Mouse (Mus musculus) lung, postnatal 0 days (tissue): ENCODE results near the gene Kdm2b. TPM values are rescaled to one million over a fixed set of nuclear protein-coding genes. Genes with fewer than 3 reads are reported as not detected.

Experiments used
- ATAC-seq: fragments of 200-750 bp; cut with Nextera tagmentation; 2 replicates; pipeline ENCODE4 v1.8.0; 2017; ENCODE audit warnings: moderate library complexity
- DNase-seq: peaks from one replicate; pipeline ENCODE4 v3.0.0-alpha.2; 2016; ENCODE audit warnings: low spot score
- H3K27ac ChIP-seq: fragments of 300-500 bp; sonication (generic); 2 replicates; pipeline ENCODE4 v1.5.1; 2014; ENCODE audit warnings: antibody characterized with exemption, mild to moderate bottlenecking, low read length, mixed read lengths
- H3K27me3 ChIP-seq: fragments of 300-500 bp; sonication (generic); replicated peaks from 2 replicates; pipeline ENCODE4 v1.6.1; 2014; ENCODE audit warnings: low read length, mixed read lengths; ENCODE audit not compliant: insufficient read depth
- H3K36me3 ChIP-seq: fragments of 300-500 bp; sonication (generic); 2 replicates; pipeline ENCODE4 v1.6.1; 2014; ENCODE audit warnings: low read length, mixed read lengths; ENCODE audit not compliant: insufficient read depth
- H3K4me1 ChIP-seq: fragments of 300-500 bp; sonication (generic); 2 replicates; pipeline ENCODE4 v1.6.1; 2014; ENCODE audit warnings: antibody characterized with exemption, low read depth, low read length, mixed read lengths; ENCODE audit not compliant: insufficient read depth
- H3K4me2 ChIP-seq: fragments of 300-500 bp; sonication (generic); replicated peaks from 2 replicates; pipeline ENCODE4 v1.6.1; 2014; ENCODE audit warnings: low read depth, mild to moderate bottlenecking, low read length, moderate library complexity, mixed read lengths
- H3K4me3 ChIP-seq: fragments of 300-500 bp; sonication (generic); 2 replicates; pipeline ENCODE4 v1.5.1; 2014; ENCODE audit warnings: low read depth, low read length
- H3K9ac ChIP-seq: fragments of 300-500 bp; sonication (generic); replicated peaks from 2 replicates; pipeline ENCODE4 v1.6.1; 2014; ENCODE audit warnings: low read depth, mild to moderate bottlenecking
- H3K9me3 ChIP-seq: fragments of 300-500 bp; sonication (generic); 2 replicates; pipeline ENCODE4 v1.6.1; 2016; ENCODE audit warnings: low read length, mixed read lengths
- CTCF ChIP-seq: IDR thresholded peaks from 2 replicates; pipeline ENCODE4 v1.5.1; 2016; ENCODE audit warnings: antibody characterized with exemption, mild to moderate bottlenecking
- EP300 ChIP-seq: IDR thresholded peaks from 2 replicates; pipeline ENCODE4 v1.6.1; 2016; ENCODE audit warnings: antibody characterized with exemption, mild to moderate bottlenecking, control low read depth
- WGBS: fragments of 180-500 bp; shearing (Covaris S2); extraction: QIAGEN DNeasy Blood & Tissue Kit; methylation state at CpG from one replicate; pipeline ENCODE4 v1.1.7; 2014; 5-methylcytosine and 5-hydroxymethylcytosine counted together
- polyA plus RNA-seq: library from polyadenylated mRNA; unstranded; fragments of >200 nt; fragmentation: Nextera tagmentation; extraction: Ambion mirVana; gene quantifications from 2 replicates; pipeline ENCODE4 v1.2.1, GENCODE M21; 2015

Gene Kdm2b
- polyA plus RNA-seq, 1 experiment from 2014 or later, result 12.2 TPM

DNA sequence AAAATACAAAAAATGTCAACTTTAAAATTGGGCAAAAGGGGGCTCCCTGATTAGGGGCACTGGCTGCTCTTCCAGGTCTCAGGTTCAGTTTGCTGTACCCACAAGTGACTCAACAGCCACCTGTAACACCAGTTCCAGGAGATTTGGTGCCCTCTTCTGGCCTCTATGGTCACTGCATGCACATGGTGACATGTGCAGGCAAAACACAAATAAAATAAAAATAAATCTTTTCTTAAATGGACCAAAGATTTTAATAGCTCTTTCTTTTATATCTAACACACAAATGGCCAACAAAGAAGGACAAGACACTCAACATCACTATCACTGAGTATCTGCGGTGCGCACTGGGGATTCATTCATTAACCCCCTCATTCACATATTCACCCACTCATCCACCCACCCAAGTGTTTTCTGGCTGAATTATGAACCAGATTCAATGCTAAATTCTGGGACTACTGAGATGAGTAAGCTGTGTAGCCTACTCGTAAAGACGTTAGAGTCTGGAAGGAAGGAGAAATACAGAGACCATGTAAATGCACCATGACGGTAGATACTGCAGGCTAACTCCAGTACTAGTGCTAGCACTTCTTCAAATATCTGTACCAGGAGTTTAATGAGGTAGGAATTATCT lies 95.5 kb downstream of the Kdm2b start:
- TF ChIP-seq EP300 (no peak), CTCF (peak; percentile 71)
- WGBS, result 90% methylated on average over 5 of the region's 5 CpGs
- no peak for DNase-seq
- H3K4me1 ChIP-seq, result no peaks in the 10 kb centered on the region
- no peak overlapping the region for H3K27ac ChIP-seq
- H3K4me2 ChIP-seq, result no peak overlapping the region
- no peaks in the 10 kb centered on the region for H3K9me3 ChIP-seq
- H3K4me3 ChIP-seq, result no peak overlapping the region
- H3K9ac ChIP-seq, result no peak overlapping the region
- no peak for ATAC-seq
- no peaks in the 10 kb centered on the region for H3K27me3 ChIP-seq
- no peaks in the 10 kb centered on the region for H3K36me3 ChIP-seq

DNA sequence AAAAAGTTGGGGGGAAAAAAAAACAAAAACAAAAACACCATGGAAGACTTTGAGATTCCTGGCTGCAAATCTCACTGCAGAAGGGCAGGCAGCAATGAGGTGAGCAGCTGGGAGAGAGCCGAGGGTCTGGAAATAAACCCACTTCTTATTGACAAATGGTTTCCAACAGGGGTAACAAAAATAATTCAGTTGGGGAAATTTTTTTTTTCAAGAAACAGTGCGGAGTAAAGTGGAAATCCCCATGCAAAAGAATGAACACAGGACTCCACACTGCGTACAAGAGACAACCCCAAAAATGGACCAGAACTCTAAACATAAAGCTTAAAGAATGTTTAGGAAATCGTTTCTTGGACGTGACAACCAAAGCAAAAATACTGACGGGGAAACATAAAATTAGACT lies 96.4 kb downstream of the Kdm2b start:
- H3K4me2 ChIP-seq, result no peak overlapping the region
- 88% methylated on average over 6 of the region's 6 CpGs for WGBS
- TF ChIP-seq CTCF, result no peak
- no peak for TF ChIP-seq EP300
- no peaks in the 10 kb centered on the region for H3K36me3 ChIP-seq
- H3K27me3 ChIP-seq, result no peaks in the 10 kb centered on the region
- no peak overlapping the region for H3K27ac ChIP-seq
- H3K9ac ChIP-seq, result no peak overlapping the region
- no peak for ATAC-seq
- no peaks in the 10 kb centered on the region for H3K4me1 ChIP-seq
- no peak for DNase-seq
- H3K9me3 ChIP-seq, result no peaks in the 10 kb centered on the region
- no peak overlapping the region for H3K4me3 ChIP-seq

DNA sequence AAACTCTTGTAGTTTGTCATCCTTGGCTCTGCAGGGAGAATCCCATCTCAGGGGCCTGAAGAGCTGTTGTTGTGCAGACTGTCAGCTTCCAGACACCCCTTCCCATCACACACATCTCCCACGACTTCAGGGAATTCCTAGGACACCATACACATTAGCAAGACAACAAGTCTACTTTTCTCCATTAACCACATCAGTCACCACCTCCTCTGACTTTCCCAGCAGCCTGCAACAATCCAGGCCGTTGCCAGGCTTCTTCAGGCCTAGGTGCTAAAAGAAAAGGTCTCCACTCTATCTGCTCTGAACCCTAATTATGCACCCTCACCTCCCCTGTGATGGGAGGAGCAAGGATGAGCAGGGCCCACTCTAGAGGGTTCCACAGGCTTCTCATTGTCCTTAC lies 99.2 kb downstream of the Kdm2b start:
- DNase-seq, result no peak
- Histone ChIP-seq H3K9ac (no peak overlapping the region), H3K27me3 (no peaks in the 10 kb centered on the region), H3K36me3 (no peaks in the 10 kb centered on the region), H3K4me2 (no peak overlapping the region), H3K4me1 (no peaks in the 10 kb centered on the region), H3K4me3 (no peak overlapping the region), H3K9me3 (no peaks in the 10 kb centered on the region), H3K27ac (no peak overlapping the region)
- no peak for ATAC-seq
- TF ChIP-seq CTCF, result no peak
- TF ChIP-seq EP300, result no peak
- WGBS, result 51% methylated on average over 2 of the region's 2 CpGs

DNA sequence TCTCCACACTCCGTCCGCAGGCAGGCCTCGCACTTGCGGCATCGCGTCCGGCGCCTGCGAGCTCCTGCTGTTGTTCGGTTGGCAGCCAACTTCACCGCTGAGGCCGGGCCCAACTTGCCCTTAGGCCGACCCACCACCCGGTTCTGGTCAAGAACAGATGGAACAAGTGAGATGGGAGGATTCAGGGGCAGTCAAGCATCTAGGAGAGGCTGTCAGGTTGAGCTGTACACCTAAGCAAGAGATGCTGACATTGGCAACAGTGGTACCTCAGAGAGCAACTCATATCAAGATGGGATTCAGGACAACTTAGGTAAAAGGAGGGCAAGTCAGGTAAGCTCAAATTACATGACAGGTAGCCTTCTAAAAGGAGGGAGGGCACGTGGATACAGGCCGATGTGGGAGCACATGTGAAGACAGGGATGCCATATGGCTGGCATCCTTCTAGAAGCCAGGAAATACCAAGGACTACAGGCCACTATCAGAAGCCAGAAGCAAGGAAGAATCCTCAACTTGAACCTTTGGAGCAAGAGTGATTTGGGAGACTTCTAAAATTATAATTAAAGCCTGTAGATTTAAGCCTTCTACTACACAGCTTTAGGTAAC lies 100.9 kb downstream of the Kdm2b start:
- H3K27me3 ChIP-seq, result no peaks in the 10 kb centered on the region
- H3K9me3 ChIP-seq, result no peaks in the 10 kb centered on the region
- no peak for DNase-seq
- H3K4me1 ChIP-seq, result no peaks in the 10 kb centered on the region
- no peak overlapping the region for H3K4me3 ChIP-seq
- H3K4me2 ChIP-seq, result no peak overlapping the region
- no peak overlapping the region for H3K27ac ChIP-seq
- no peak for TF ChIP-seq CTCF
- TF ChIP-seq EP300, result no peak
- H3K36me3 ChIP-seq, result no peaks in the 10 kb centered on the region
- 89% methylated on average over 16 of the region's 16 CpGs for WGBS
- no peak overlapping the region for H3K9ac ChIP-seq
- ATAC-seq, result no peak

DNA sequence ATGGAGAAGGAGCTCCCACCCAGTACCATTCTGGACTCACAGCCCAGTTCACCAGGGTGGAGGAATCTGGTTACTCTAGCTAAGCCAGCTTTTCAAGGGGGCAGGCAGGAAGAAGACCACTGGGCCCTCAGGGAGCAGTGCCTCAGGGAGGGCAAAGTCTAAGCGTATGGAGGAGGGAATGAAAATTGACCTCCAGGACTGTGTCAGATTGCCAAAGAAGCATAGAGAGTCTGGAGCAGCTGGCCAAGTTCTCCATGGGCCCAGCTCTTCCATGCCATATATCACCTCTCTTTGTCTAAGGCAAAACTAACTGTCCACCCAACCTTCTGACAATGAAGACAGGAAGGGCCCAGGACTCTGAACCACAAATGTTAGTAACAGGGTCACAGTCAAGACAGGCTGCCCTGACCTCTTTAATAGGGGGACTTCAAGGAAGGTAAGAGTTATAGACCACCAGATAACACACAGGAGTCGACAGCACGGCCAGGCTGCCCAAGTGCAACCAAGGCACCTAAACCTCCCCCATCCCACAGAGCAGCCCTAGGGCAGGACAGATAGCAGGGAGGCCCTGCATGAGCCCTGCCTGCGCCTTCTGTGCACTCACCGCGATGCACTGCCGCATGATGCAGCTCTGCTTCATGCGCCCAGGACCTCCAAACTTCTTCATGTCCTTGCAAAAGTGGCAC lies 101.6 kb downstream of the Kdm2b start:
- ATAC-seq, result no peak
- no peak overlapping the region for H3K9ac ChIP-seq
- H3K36me3 ChIP-seq, result no peaks in the 10 kb centered on the region
- H3K27me3 ChIP-seq, result no peaks in the 10 kb centered on the region
- 82% methylated on average over 8 of the region's 8 CpGs for WGBS
- TF ChIP-seq CTCF (no peak), EP300 (no peak)
- no peak for DNase-seq
- no peaks in the 10 kb centered on the region for H3K9me3 ChIP-seq
- no peak overlapping the region for H3K4me3 ChIP-seq
- no peaks in the 10 kb centered on the region for H3K4me1 ChIP-seq
- no peak overlapping the region for H3K27ac ChIP-seq
- no peak overlapping the region for H3K4me2 ChIP-seq

DNA sequence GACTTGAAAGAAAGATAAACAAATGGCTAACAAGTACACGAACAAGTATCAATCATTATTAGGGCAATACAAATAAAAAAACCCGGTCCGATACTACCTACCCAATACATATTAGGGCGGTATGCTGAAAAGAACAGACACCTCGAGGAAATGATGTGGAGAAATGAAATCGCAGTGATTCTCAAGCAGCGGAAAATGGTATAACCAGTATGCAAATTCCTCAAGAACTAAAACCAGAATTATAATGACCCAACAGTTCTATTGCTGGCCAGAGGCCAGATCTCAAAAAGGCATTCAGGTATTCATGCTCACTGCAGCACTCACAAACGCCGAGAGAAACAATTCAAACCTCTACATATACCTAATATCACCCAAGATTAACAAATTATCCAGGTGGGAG lies 102.6 kb downstream of the Kdm2b start:
- Histone ChIP-seq H3K4me3 (no peak overlapping the region), H3K9me3 (no peaks in the 10 kb centered on the region), H3K27ac (no peak overlapping the region), H3K36me3 (no peaks in the 10 kb centered on the region), H3K27me3 (no peaks in the 10 kb centered on the region), H3K4me2 (no peak overlapping the region), H3K4me1 (no peaks in the 10 kb centered on the region), H3K9ac (no peak overlapping the region)
- DNase-seq (no peak), ATAC-seq (no peak)
- 82% methylated on average over 9 of the region's 9 CpGs for WGBS
- TF ChIP-seq EP300, result no peak
- TF ChIP-seq CTCF, result no peak
